Mouse (Mus musculus) CD8-positive naive resting alpha-beta T cell, adult 57 days (primary cell): ENCODE measurements around the gene Cd248. TPM values are rescaled to one million over a fixed set of nuclear protein-coding genes. Genes with fewer than 3 reads are reported as not detected.

Experiments used
- total RNA-seq: library from RNA; stranded (reverse); gene quantifications from one replicate; pipeline ENCODE4 v1.2.4, GENCODE M21; 2023

Cd248 gene
- total RNA-seq, result not detected

GRCm38 (mm10) chr19:5067867-5068569, at the start of gene Cd248:
Gene Cd248, plus strand, starts transcription at chr19:5068078.

GRCm38 (mm10) chr19:5023621-5024479, 44.0 kb upstream of the Cd248 start, which contains the start of gene Slc29a2:
Gene Slc29a2, plus strand, starts transcription at chr19:5023860.

GRCm38 (mm10) chr19:5038709-5039156, 29.1 kb upstream of the Cd248 start, which contains the start of the genes B4gat1 and AC124502.3:
Gene B4gat1, plus strand, starts transcription at chr19:5038826.
Gene AC124502.3, plus strand, starts transcription at chr19:5038891.

GRCm38 (mm10) chr19:5040862-5041523, 26.9 kb upstream of the Cd248 start, which contains the start of gene Brms1:
Gene Brms1, plus strand, starts transcription at chr19:5041354.

GRCm38 (mm10) chr19:5050047-5050905, 17.6 kb upstream of the Cd248 start, which contains the start of gene Rin1:
Gene Rin1, plus strand, starts transcription at chr19:5050481.

GRCm38 (mm10) chr19:5085145-5085863, 17.4 kb downstream of the Cd248 start, which contains the start of gene Tmem151a:
Gene Tmem151a, minus strand, starts transcription at chr19:5085531.

GRCm38 (mm10) chr19:5087884-5088728, 20.2 kb downstream of the Cd248 start, which contains the start of gene Yif1a:
Gene Yif1a, plus strand, starts transcription at chr19:5088538.

GRCm38 (mm10) chr19:5098363-5099143, 30.7 kb downstream of the Cd248 start, which contains the start of gene Cnih2:
Gene Cnih2, minus strand, starts transcription at chr19:5098521.

GRCm38 (mm10) chr19:5106731-5107191, 38.9 kb downstream of the Cd248 start, which contains the start of gene Rab1b:
Gene Rab1b, minus strand, starts transcription at chr19:5107072.

GRCm38 (mm10) chr19:5118384-5118698, 50.5 kb downstream of the Cd248 start, which contains the start of gene Klc2:
Gene Klc2, minus strand, starts transcription at chr19:5118560.

Other genes with a start within 250 kb of the Cd248 start
- gene Ccs, start 228.7 kb upstream of the Cd248 start, total RNA-seq, result 45.2 TPM
- gene Ccdc87, start 228.7 kb upstream of the Cd248 start, total RNA-seq, result not detected
- 3.5 TPM for gene Ctsf, start 212.9 kb upstream of the Cd248 start, total RNA-seq
- gene Actn3, start 190.2 kb upstream of the Cd248 start, total RNA-seq, result 0.21 TPM
- 5.0 TPM for gene Zdhhc24, start 189.4 kb upstream of the Cd248 start, total RNA-seq
- gene Bbs1, start 161.4 kb upstream of the Cd248 start, total RNA-seq, result 2.1 TPM
- gene Dpp3, start 139.8 kb upstream of the Cd248 start, total RNA-seq, result 66.5 TPM
- gene Peli3, start 125.0 kb upstream of the Cd248 start, total RNA-seq, result 1.2 TPM
- 27.2 TPM for gene Mrpl11, start 105.9 kb upstream of the Cd248 start, total RNA-seq
- 1.6 TPM for gene Npas4, start 77.8 kb upstream of the Cd248 start, total RNA-seq
- gene Slc29a2, start 44.2 kb upstream of the Cd248 start, total RNA-seq, result 4.4 TPM
- gene B4gat1, start 29.3 kb upstream of the Cd248 start, total RNA-seq, result 4.3 TPM
- 1.2 TPM for gene AC124502.3, start 29.2 kb upstream of the Cd248 start, total RNA-seq
- 60.1 TPM for gene Brms1, start 26.7 kb upstream of the Cd248 start, total RNA-seq
- gene Rin1, start 17.6 kb upstream of the Cd248 start, total RNA-seq, result 4.6 TPM
- gene Tmem151a, start 17.5 kb downstream of the Cd248 start, total RNA-seq, result not detected
- 26.5 TPM for gene Yif1a, start 20.5 kb downstream of the Cd248 start, total RNA-seq
- 0.92 TPM for gene Cnih2, start 30.4 kb downstream of the Cd248 start, total RNA-seq
- 90.0 TPM for gene Rab1b, start 39.0 kb downstream of the Cd248 start, total RNA-seq
- gene Klc2, start 50.5 kb downstream of the Cd248 start, total RNA-seq, result 27.5 TPM
- 95.0 TPM for gene Pacs1, start 205.0 kb downstream of the Cd248 start, total RNA-seq
- gene Sf3b2, start 227.4 kb downstream of the Cd248 start, total RNA-seq, result 240 TPM
- gene Gal3st3, start 230.3 kb downstream of the Cd248 start, total RNA-seq, result not detected